Mouse (Mus musculus): ENCODE measurements at regions not wholly inside any gene's neighbourhood (a gene's known extent, or its start where the extent isn't known, plus 50 kb on each side); places are given as distances from the start of the nearest gene placed in this dataset.

- DNase-seq (ENCODE audit: low spot score in 2 of 2), result no peak
Observed at GRCm38 (mm10) chr8:35237279-35237678, 528.3 kb upstream of the Gm19410 start.

- DNase-seq (ENCODE audit: low spot score in 2 of 2), result no peak
Observed at GRCm38 (mm10) chr8:35240884-35241283, 524.7 kb upstream of the Gm19410 start.

GRCm38 (mm10) chr8:35243555-35243954 is 522.0 kb upstream of the Gm19410 start:
- DNase-seq (ENCODE audit: low spot score in 2 of 2), result no peak

GRCm38 (mm10) chr8:35249747-35250375 is 515.7 kb upstream of the Gm19410 start:
- DNase-seq (ENCODE audit: low spot score in 2 of 2), result no peak

- DNase-seq (ENCODE audit: low spot score in 2 of 2), result no peak
Observed at GRCm38 (mm10) chr8:35250641-35251040, 514.9 kb upstream of the Gm19410 start.

GRCm38 (mm10) chr8:35253946-35254345 is 511.6 kb upstream of the Gm19410 start:
- DNase-seq (ENCODE audit: low spot score in 2 of 2), result no peak

GRCm38 (mm10) chr8:35255327-35255726 is 510.3 kb upstream of the Gm19410 start:
- no peak for DNase-seq (ENCODE audit: low spot score in 2 of 2)

- DNase-seq (ENCODE audit: low spot score in 2 of 2), result no peak
Observed at GRCm38 (mm10) chr8:35256958-35257357, 508.6 kb upstream of the Gm19410 start.

- no peak for DNase-seq (ENCODE audit: low spot score in 2 of 2)
Observed at GRCm38 (mm10) chr8:35268221-35268620, 497.4 kb upstream of the Gm19410 start.

GRCm38 (mm10) chr8:35268986-35269385 is 496.6 kb upstream of the Gm19410 start:
- no peak for DNase-seq (ENCODE audit: low spot score in 2 of 2)

- DNase-seq (ENCODE audit: low spot score in 2 of 2), result no peak
Observed at GRCm38 (mm10) chr8:35275972-35276371, 489.6 kb upstream of the Gm19410 start.

GRCm38 (mm10) chr8:35276460-35276859 is 489.1 kb upstream of the Gm19410 start:
- DNase-seq (ENCODE audit: low spot score in 2 of 2), result no peak

GRCm38 (mm10) chr8:35278946-35279345 is 486.6 kb upstream of the Gm19410 start:
- DNase-seq (ENCODE audit: low spot score in 2 of 2), result no peak

- DNase-seq (ENCODE audit: low spot score in 2 of 2), result no peak
Observed at GRCm38 (mm10) chr8:35280741-35281140, 484.8 kb upstream of the Gm19410 start.

GRCm38 (mm10) chr8:35283366-35283765 is 482.2 kb upstream of the Gm19410 start:
- no peak for DNase-seq (ENCODE audit: low spot score in 2 of 2)

- no peak for DNase-seq (ENCODE audit: low spot score in 2 of 2)
Observed at GRCm38 (mm10) chr8:35289018-35289417, 476.6 kb upstream of the Gm19410 start.

- DNase-seq (ENCODE audit: low spot score in 2 of 2), result no peak
Observed at GRCm38 (mm10) chr8:35289967-35290366, 475.6 kb upstream of the Gm19410 start.

GRCm38 (mm10) chr8:35293437-35294126 is 472.0 kb upstream of the Gm19410 start:
- no peak for DNase-seq (ENCODE audit: low spot score in 2 of 2)

GRCm38 (mm10) chr8:35296936-35297335 is 468.7 kb upstream of the Gm19410 start:
- DNase-seq (ENCODE audit: low spot score in 2 of 2), result no peak

GRCm38 (mm10) chr8:35299088-35299487 is 466.5 kb upstream of the Gm19410 start:
- no peak for DNase-seq (ENCODE audit: low spot score in 2 of 2)

GRCm38 (mm10) chr8:35300359-35300758 is 465.2 kb upstream of the Gm19410 start:
- no peak for DNase-seq (ENCODE audit: low spot score in 2 of 2)

- peak; percentile 12 to 22 for DNase-seq (ENCODE audit: low spot score in 2 of 2)
Observed at GRCm38 (mm10) chr8:35300881-35301521, 464.6 kb upstream of the Gm19410 start.

- DNase-seq (ENCODE audit: low spot score in 2 of 2), result no peak
Observed at GRCm38 (mm10) chr8:35302856-35303255, 462.7 kb upstream of the Gm19410 start.
